Mouse (Mus musculus) stomach, postnatal 0 days (tissue): ENCODE data around the gene Zbtb8a. TPM values are rescaled to one million over a fixed set of nuclear protein-coding genes. Genes with fewer than 3 reads are reported as not detected.

ENCODE experiments used
- ATAC-seq: fragments of 200-750 bp; cut with Nextera tagmentation; 2 replicates; pipeline ENCODE4 v1.8.0; 2017; ENCODE audit not compliant: low FRiP score, low TSS enrichment
- DNase-seq: peaks from one replicate; pipeline ENCODE4 v3.0.0-alpha.2; 2016; ENCODE audit warnings: low spot score
- H3K27ac ChIP-seq: fragments of 300-500 bp; sonication (generic); replicated peaks from 2 replicates; pipeline ENCODE4 v1.5.1; 2014; ENCODE audit warnings: mild to moderate bottlenecking, control low read depth
- H3K27me3 ChIP-seq: fragments of 300-500 bp; sonication (generic); 2 replicates; pipeline ENCODE4 v1.6.1; 2014; ENCODE audit warnings: low read length; ENCODE audit not compliant: control insufficient read depth, insufficient read depth
- H3K36me3 ChIP-seq: fragments of 300-500 bp; sonication (generic); 2 replicates; pipeline ENCODE4 v1.6.1; 2014; ENCODE audit warnings: low read length, mixed read lengths; ENCODE audit not compliant: control insufficient read depth, insufficient read depth
- H3K4me1 ChIP-seq: fragments of 300-500 bp; sonication (generic); replicated peaks from 2 replicates; pipeline ENCODE4 v1.6.1; 2014; ENCODE audit warnings: antibody characterized with exemption; ENCODE audit not compliant: control insufficient read depth, insufficient read depth
- H3K4me2 ChIP-seq: fragments of 300-500 bp; sonication (generic); replicated peaks from 2 replicates; pipeline ENCODE4 v1.6.1; 2014; ENCODE audit warnings: low read depth, mild to moderate bottlenecking, control low read depth, moderate library complexity
- H3K4me3 ChIP-seq: fragments of 300-500 bp; sonication (generic); 2 replicates; pipeline ENCODE4 v1.5.1; 2014; ENCODE audit warnings: low read depth, low read length, control low read depth
- H3K9ac ChIP-seq: fragments of 300-500 bp; sonication (generic); 2 replicates; pipeline ENCODE4 v1.6.1; 2014; ENCODE audit warnings: mild to moderate bottlenecking, low read length, control low read depth, mixed read lengths
- H3K9me3 ChIP-seq: fragments of 300-500 bp; sonication (generic); 2 replicates; pipeline ENCODE4 v1.6.1; 2016; ENCODE audit warnings: low read length; ENCODE audit not compliant: control insufficient read depth
- CTCF ChIP-seq: IDR thresholded peaks from 2 replicates; pipeline ENCODE4 v1.5.1; 2016; ENCODE audit warnings: antibody characterized with exemption, low read depth, mild to moderate bottlenecking, moderate library complexity
- EP300 ChIP-seq: optimal IDR thresholded peaks from 2 replicates; pipeline ENCODE3; 2016; ENCODE audit warnings: antibody characterized with exemption
- WGBS: fragments of 180-500 bp; shearing (Covaris S2); extraction: QIAGEN DNeasy Blood & Tissue Kit; methylation state at CpG from one replicate; pipeline ENCODE4 v1.1.7; 2014; 5-methylcytosine and 5-hydroxymethylcytosine counted together
- polyA plus RNA-seq: library from polyadenylated mRNA; unstranded; fragments of >200 nt; fragmentation: Nextera tagmentation; extraction: Ambion mirVana; gene quantifications from 2 replicates; pipeline ENCODE4 v1.2.1, GENCODE M21; 2015

Zbtb8a gene
- polyA plus RNA-seq, 1 experiment from 2014 or later, result 12.2 TPM

DNA sequence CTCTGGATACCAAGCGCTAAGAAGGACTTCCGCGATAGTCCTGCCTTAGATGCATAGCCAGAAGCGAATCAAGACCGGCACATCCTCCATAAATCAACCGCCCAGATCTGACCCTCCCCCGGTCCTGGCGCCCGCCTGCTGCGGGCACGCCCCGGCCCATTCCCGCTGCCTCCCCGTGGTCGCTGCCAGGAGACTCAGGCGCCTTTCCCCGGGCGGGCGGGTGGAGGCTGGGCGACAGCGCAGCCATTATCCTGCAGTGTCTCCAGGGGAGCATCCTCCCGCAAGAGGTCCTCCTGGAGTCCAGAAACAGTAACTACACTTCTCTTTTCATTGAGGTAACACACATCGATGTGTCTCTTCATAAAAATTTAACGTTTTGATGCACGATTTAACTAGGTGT lies 28.5 kb upstream of the Zbtb8a start:
- Histone ChIP-seq H3K4me3 (peak overlapping the region; percentile 37), H3K27ac (no peak overlapping the region)
- 2% methylated on average over 25 of the region's 25 CpGs for WGBS

GRCm38 (mm10) chr4:129399813-129400212 lies 21.9 kb upstream of the Zbtb8a start:
- H3K27ac ChIP-seq, result no peak overlapping the region
- no peak for ATAC-seq
- TF ChIP-seq EP300 (no peak), CTCF (no peak)
- H3K36me3 ChIP-seq, result no peaks in the 10 kb centered on the region
- DNase-seq, result no peak
- H3K27me3 ChIP-seq, result no peaks in the 10 kb centered on the region
- H3K4me3 ChIP-seq, result no peak overlapping the region
- H3K4me1 ChIP-seq, result no peaks in the 10 kb centered on the region
- H3K9me3 ChIP-seq, result no peaks in the 10 kb centered on the region
- H3K4me2 ChIP-seq, result no peak overlapping the region
- no peak overlapping the region for H3K9ac ChIP-seq
- 74% methylated on average over 4 of the region's 4 CpGs for WGBS

More for the DNA sequence above, 28.5 kb upstream of the Zbtb8a start:
- TF ChIP-seq CTCF (peak; percentile 71), EP300 (no peak)
- Histone ChIP-seq H3K4me1 (no peaks in the 10 kb centered on the region), H3K27me3 (no peaks in the 10 kb centered on the region), H3K4me2 (peak overlapping the region; percentile 52), H3K9me3 (no peaks in the 10 kb centered on the region), H3K9ac (peak overlapping the region; percentile 56), H3K36me3 (no peaks in the 10 kb centered on the region)
- peak; percentile 83; the same call in 1 of the 2 replicates for ATAC-seq
- peak; percentile 70 for DNase-seq

GRCm38 (mm10) chr4:129396960-129397359 lies 19.0 kb upstream of the Zbtb8a start:
- no peaks in the 10 kb centered on the region for H3K36me3 ChIP-seq
- no peak overlapping the region for H3K9ac ChIP-seq
- no peak overlapping the region for H3K4me3 ChIP-seq
- no peaks in the 10 kb centered on the region for H3K27me3 ChIP-seq
- H3K4me2 ChIP-seq, result no peak overlapping the region
- no peaks in the 10 kb centered on the region for H3K9me3 ChIP-seq
- no peak overlapping the region for H3K27ac ChIP-seq
- DNase-seq (peak; percentile 84), ATAC-seq (peak; percentile 75)
- TF ChIP-seq CTCF (no peak), EP300 (peak; percentile 46)
- H3K4me1 ChIP-seq, result no peaks in the 10 kb centered on the region
- WGBS, result 55% methylated on average over 3 of the region's 3 CpGs

DNA sequence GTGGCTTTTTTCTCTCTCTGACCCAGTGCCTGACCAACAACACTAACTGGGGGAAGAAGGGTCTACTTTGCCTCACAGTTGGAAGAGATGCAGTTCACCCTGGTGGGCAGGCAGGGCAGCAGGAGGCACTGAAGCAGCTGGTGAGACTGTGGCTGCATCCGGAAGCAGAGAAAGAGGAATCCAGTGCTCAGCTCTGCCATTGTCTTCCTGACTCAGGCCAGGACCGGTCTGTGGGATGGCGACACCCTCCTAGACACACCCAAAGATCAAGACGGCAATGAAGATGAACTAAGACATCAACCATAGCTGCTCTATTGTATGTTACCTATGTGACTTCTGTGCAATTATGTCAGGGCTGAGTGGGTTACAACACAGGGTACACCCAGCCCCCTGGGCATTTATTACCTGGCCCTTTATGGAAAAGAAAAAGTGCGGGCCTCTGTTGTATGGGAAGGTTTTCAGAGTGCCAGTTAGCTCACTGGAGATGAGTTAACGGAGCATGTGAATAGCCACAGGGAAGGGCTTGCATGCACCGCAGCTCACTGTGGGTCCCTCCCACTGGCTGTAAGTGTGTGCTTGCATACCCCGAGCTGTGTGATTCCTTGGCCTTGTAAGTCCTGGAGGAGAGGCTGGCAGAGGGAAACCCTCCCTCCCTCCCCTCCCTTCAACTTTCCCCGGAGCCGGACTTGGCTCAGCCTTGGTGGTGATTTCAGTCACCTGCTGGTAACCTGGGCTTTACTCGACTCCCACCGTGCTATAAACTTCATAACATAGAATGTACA lies 16.4 kb upstream of the Zbtb8a start:
- 0 out of 2 replicates have a peak overlapping the region, but pooled peaks have one; percentile 8 for H3K27ac ChIP-seq
- no peaks in the 10 kb centered on the region for H3K27me3 ChIP-seq
- WGBS, result 35% methylated on average over 11 of the region's 12 CpGs
- no peak overlapping the region for H3K9ac ChIP-seq
- TF ChIP-seq EP300 (no peak), CTCF (no peak)
- H3K4me2 ChIP-seq, result no peak overlapping the region
- H3K9me3 ChIP-seq, result no peaks in the 10 kb centered on the region
- no peaks in the 10 kb centered on the region for H3K36me3 ChIP-seq
- DNase-seq (no peak), ATAC-seq (peak; percentile 60)
- no peak overlapping the region for H3K4me3 ChIP-seq
- H3K4me1 ChIP-seq, result no peaks in the 10 kb centered on the region

DNA sequence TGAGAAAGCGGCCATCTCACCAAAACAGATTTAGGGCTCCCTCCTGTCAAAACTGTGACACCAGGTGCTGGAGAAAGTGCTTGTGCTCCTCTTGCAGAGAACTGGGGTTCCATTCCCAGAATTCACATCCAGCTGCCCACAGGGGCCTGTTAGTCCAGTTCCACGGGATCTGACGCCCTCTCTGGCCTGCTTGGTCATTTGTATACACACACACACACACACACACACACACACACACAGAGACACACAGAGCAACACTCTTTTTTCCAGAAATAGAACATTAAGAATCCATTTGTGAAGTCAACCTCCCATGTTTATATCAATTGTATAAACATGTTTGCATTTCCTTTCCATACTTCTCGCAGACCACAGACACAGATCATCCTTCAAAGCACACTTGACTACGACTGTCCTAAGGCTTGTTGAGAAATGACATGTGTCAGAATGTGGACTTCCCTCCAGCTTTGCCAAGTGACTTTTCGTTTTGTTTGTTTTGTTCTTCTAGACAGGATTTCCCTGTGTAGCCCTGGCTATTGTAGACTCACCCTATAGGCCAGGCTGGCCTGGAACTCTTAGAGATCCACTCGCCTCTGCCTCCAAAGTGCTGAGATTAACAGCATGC lies 13.1 kb upstream of the Zbtb8a start:
- Histone ChIP-seq H3K4me1 (no peaks in the 10 kb centered on the region), H3K4me2 (no peak overlapping the region), H3K9me3 (no peaks in the 10 kb centered on the region), H3K9ac (no peak overlapping the region), H3K36me3 (no peaks in the 10 kb centered on the region), H3K27me3 (no peaks in the 10 kb centered on the region), H3K27ac (no peak overlapping the region), H3K4me3 (no peak overlapping the region)
- WGBS, result 57% methylated on average over 7 of the region's 7 CpGs
- no peak for DNase-seq
- no peak for ATAC-seq
- TF ChIP-seq EP300, result no peak
- no peak for TF ChIP-seq CTCF

GRCm38 (mm10) chr4:129390216-129390743 lies 12.4 kb upstream of the Zbtb8a start:
- 62% methylated on average over 14 of the region's 14 CpGs for WGBS
- DNase-seq (no peak), ATAC-seq (no peak)

More at GRCm38 (mm10) chr4:129390216-129390743, 12.4 kb upstream of the Zbtb8a start:
- Histone ChIP-seq H3K27ac (no peak overlapping the region), H3K4me1 (no peaks in the 10 kb centered on the region), H3K4me3 (no peak overlapping the region), H3K36me3 (no peaks in the 10 kb centered on the region), H3K9ac (no peak overlapping the region), H3K4me2 (no peak overlapping the region), H3K9me3 (no peaks in the 10 kb centered on the region), H3K27me3 (no peaks in the 10 kb centered on the region)
- no peak for TF ChIP-seq CTCF
- no peak for TF ChIP-seq EP300
